Mouse (Mus musculus): ENCODE results near the gene Fshr. TPM values are rescaled to one million over a fixed set of nuclear protein-coding genes. Genes with fewer than 3 reads are reported as not detected.

Fshr gene
- polyA plus RNA-seq, 1 experiment: not detected

GRCm38 (mm10) chr17:88938153-88938681, 262.3 kb downstream of the Fshr start:
- no peak for DNase-seq

GRCm38 (mm10) chr17:88937341-88938152, 262.9 kb downstream of the Fshr start:
- Histone ChIP-seq H3K4me1 (ENCODE audit: control insufficient read depth, insufficient read depth, low read length) (no peaks in the 10 kb centered on the region), H3K27ac (ENCODE audit: insufficient read depth, low read depth, low read length) (no peak overlapping the region), H3K27me3 (replicated peaks; ENCODE audit: control insufficient read depth, insufficient read depth, low read length) (no peaks in the 10 kb centered on the region), H3K4me3 (ENCODE audit: insufficient read depth, low read depth, low read length) (no peak overlapping the region), H3K36me3 (ENCODE audit: control insufficient read depth, insufficient read depth, low read length) (no peaks in the 10 kb centered on the region)
- no peak for DNase-seq
- TF ChIP-seq POLR2A (IDR thresholded peaks at IDR 0.05; ENCODE audit: low read depth, low read length) (no peak), CTCF (conservative IDR thresholded peaks at IDR 0.05; ENCODE audit: insufficient read depth, insufficient read length, low read depth, low read length) (no peak)
- 47% methylated on average over 7 of the region's 7 CpGs for WGBS

More at GRCm38 (mm10) chr17:88938153-88938681, 262.3 kb downstream of the Fshr start:
- WGBS: 37% methylated on average over 4 of the region's 4 CpGs
- H3K27me3 ChIP-seq (replicated peaks; ENCODE audit: control insufficient read depth, insufficient read depth, low read length): no peaks in the 10 kb centered on the region
- H3K27ac ChIP-seq (ENCODE audit: insufficient read depth, low read depth, low read length): no peak overlapping the region
- no peak overlapping the region for H3K4me3 ChIP-seq (ENCODE audit: insufficient read depth, low read depth, low read length)
- no peaks in the 10 kb centered on the region for H3K36me3 ChIP-seq (ENCODE audit: control insufficient read depth, insufficient read depth, low read length)
- no peak for TF ChIP-seq CTCF (conservative IDR thresholded peaks at IDR 0.05; ENCODE audit: insufficient read depth, insufficient read length, low read depth, low read length)
- no peak for TF ChIP-seq POLR2A (IDR thresholded peaks at IDR 0.05; ENCODE audit: low read depth, low read length)
- no peaks in the 10 kb centered on the region for H3K4me1 ChIP-seq (ENCODE audit: control insufficient read depth, insufficient read depth, low read length)

DNA sequence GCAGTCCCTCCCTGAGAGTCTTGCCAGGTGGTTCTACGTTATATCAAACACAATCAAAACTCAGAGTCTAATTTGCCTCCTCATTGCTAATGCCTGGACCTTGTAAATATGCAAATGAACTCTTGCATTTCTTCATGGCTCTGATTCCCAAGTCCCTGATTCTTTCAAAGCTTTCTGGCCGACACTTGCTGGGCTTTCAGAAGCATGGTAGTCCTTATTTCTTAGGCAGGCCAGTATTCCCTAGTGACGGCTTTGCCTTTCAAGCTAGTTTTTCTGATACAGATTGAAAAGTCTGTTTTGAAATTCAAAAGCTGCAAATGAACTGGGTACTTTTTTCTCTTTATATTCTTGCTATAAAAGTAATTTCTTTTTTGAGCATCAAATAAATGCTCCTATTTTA, 263.5 kb downstream of the Fshr start:
- no peak overlapping the region for H3K4me3 ChIP-seq (ENCODE audit: insufficient read depth, low read depth, low read length)

More for the DNA sequence above, 263.5 kb downstream of the Fshr start:
- H3K36me3 ChIP-seq (ENCODE audit: control insufficient read depth, insufficient read depth, low read length): no peaks in the 10 kb centered on the region
- H3K4me1 ChIP-seq (ENCODE audit: control insufficient read depth, insufficient read depth, low read length): no peaks in the 10 kb centered on the region
- 80% methylated on average over 3 of the region's 3 CpGs for WGBS
- H3K27ac ChIP-seq (ENCODE audit: insufficient read depth, low read depth, low read length): no peak overlapping the region
- TF ChIP-seq POLR2A (IDR thresholded peaks at IDR 0.05; ENCODE audit: low read depth, low read length) (no peak), CTCF (conservative IDR thresholded peaks at IDR 0.05; ENCODE audit: insufficient read depth, insufficient read length, low read depth, low read length) (no peak)
- no peaks in the 10 kb centered on the region for H3K27me3 ChIP-seq (replicated peaks; ENCODE audit: control insufficient read depth, insufficient read depth, low read length)
- DNase-seq: no peak
